Mouse (Mus musculus): ENCODE results near the gene Zscan2.

Gene Zscan2

DNA sequence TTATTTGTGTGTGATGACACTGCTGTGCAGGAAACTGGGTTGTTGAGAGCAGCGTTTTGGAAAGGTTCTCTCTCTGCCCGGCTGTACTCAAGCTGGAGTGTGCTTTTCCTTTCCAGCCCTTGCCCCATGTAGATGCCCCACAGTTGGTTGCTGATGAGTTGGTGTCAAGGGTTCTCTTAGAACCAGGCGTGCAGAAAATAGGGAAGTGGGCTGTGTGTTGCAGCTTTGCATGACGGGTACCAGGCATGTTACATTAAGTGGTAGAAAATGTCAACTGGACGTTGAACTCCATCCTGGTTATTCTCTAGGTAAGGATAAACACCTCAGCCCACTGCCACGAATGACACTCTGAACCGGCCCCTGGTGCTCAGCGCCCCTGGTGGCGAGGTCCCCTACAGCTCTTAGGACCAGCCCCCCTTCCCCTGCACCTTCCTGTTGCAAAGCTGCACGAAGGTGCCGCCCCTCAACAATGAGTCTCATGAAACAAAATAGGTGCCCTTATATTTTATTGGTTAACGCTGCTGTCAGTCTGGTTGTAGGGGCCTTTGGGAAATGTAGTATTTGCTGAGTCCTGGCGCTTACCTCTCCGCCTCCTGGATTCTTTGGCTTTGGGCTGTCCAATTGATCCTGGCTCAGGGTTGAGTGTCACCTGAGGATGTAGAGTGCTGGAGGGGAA lies 22.2 kb downstream of the Zscan2 start:
- DNase-seq (ENCODE audit: inconsistent ontology term) = peak; percentile 69

DNA sequence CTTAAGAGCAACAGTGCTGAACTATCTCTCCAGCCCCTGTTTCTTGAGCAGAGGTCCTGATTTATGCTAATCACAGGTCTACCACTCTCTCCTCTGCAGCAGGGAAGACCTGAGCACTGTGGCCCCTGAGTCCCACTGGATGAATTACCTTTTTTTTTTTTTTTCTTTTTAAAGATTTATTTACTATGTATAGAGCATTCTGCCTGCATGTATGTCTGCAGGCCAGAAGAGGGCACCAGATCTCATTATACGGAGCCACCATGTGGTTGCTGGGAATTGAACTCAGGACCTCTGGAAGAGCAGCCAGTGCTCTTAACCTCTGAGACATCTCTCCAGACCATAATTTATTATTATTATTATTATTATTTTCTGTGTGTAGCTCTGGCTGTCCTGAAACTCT lies 24.9 kb downstream of the Zscan2 start:
- no peak for DNase-seq (ENCODE audit: inconsistent ontology term)

DNA sequence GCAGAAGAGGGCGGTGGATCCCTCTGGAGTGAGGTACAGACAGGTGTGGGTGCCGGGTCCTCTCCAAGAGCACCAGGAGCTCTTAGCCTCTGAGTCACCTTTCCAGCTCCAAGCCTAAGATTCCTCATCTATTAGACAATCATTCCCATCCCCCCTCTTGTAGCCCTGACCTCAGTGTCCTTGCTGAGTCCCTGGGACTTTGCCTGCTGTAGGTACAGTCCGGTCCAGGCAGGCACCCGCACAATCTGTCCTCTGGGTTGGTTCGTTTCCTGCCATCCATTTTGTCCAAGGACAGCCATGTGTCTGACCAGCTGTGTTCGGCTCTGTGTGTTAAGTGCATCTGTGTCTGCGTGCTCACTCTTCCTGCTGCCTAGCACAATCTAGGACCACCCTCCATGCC lies 27.9 kb downstream of the Zscan2 start:
- no peak for DNase-seq (ENCODE audit: inconsistent ontology term)

DNA sequence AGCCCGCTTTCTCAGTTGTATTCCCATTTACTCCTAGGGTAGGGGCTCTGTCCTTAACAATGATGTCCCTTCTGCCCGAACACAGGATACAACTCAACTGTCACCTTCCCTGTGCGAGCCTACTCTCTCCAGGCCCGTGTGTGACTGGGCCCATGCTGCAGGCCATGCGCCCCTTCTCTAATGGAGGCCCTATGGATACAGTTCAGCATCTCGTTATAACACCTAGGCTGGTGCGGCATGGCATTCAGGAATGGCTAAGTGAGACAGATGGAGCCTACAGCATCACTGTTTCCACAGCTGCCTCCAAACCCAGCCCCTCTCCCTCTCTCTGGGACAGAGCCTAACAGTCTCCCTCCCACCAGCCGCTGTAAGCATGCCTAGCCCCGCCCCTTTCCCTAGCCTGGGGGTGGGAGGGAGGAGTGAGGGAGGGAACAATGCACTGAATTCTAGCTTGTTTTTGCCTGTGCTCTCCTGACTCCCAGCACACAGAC lies 28.3 kb downstream of the Zscan2 start:
- DNase-seq (ENCODE audit: inconsistent ontology term) = peak; percentile 83

DNA sequence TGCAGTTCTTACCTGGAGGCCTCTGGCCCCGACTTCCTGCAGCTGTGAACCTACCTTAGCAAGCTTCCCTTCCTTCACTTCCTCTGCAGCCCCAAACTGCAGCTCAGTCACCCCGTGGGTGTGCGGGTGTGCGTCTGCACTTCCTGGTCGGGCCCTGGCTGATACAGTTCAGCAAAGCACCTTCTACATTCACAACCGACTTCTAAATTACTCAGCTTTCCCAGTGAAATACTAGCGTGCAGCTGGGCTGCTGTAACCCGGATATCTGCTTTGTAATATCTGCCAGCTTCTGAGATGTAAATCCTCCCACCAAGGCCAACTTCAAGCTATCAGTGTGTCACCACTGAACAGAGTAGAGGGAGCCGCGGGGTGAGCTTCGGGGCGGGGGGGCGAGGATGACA lies 29.1 kb downstream of the Zscan2 start:
- no peak for DNase-seq (ENCODE audit: inconsistent ontology term)

DNA sequence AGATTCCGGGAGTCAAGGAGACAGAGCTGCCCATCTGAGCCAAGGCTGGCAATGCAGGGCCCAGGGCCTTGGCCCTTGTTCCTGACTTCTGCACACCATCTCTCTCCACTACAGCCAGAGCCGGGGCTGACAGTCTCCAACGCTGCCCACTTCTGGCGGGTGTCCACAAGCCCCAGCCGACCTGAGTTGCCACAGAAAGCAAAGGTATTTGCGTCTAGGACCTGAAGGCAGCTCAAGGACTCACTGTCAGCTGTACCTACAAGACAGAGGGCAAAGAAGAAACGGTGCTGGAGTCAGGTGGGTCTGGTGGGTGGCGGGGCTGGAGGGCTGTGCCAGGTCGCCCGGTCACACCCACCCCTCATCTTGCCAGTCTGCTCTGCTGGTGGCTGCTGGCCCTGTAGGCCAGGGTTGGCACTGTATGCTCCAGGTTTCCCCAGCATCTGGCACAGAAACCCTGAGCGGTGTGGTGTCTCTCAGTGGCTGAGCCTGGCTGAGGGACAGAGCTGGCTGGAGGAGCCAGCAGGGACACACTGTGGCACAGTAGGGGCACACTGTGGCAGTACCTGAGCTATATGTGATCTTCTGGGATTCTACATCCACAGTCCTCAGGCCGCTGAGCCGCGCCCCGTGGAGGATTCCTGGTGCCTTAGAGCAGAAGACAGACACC lies 32.5 kb downstream of the Zscan2 start:
- DNase-seq (ENCODE audit: inconsistent ontology term) = no peak

- DNase-seq (ENCODE audit: inconsistent ontology term) = no peak
These were observed 33.0 kb downstream of the Zscan2 start for GRCm38 (mm10) chr7:80893753-80894129.

DNA sequence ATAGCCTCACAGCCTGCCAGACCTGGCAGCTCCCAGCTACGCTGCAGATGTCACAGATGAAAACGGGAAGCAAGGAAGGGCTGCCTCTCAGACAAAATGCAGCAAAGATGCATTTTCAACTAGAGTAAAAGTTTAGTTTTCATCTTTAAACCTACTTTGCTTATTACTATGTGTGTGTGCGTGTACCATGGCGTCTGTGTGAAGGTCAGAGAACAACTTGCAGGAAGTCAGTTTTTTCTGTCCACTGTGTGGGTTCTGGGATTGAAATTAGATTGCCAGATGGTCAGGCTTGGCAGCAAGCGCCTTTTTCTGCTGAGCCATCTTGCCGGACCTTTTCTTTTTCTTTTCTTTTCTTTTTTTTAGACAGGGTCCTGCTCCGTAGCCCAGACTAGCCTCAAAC lies 33.5 kb downstream of the Zscan2 start:
- DNase-seq (ENCODE audit: inconsistent ontology term) = no peak

GRCm38 (mm10) chr7:80894815-80895519 lies 34.2 kb downstream of the Zscan2 start:
- DNase-seq (ENCODE audit: inconsistent ontology term) = no peak

DNA sequence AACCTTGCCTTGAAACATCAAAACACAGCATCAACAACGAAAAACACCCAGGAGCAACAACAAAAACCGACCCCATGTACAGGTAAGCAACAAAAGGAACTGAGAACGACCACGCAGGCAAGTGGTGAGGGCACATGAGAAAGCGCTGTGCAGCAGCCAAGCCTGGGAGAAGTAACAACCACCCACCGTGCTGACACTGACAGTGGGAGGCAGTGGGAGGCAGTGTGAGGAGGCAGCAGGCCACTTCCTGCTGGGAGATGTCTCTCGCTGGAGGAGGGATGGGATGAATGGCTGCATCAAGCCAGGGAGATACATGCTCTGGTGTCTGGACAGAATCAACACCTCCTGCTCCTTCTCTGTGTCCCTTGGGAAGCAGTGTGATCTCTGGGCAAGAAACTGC lies 36.4 kb downstream of the Zscan2 start:
- no peak for DNase-seq (ENCODE audit: inconsistent ontology term)

GRCm38 (mm10) chr7:80897721-80898120 lies 37.0 kb downstream of the Zscan2 start:
- no peak for DNase-seq (ENCODE audit: inconsistent ontology term)

GRCm38 (mm10) chr7:80900944-80901501 lies 40.3 kb downstream of the Zscan2 start, which contains the start of gene Wdr73:
Gene Wdr73, minus strand, starts transcription at chr7:80901269.
- DNase-seq (ENCODE audit: inconsistent ontology term) = peak; percentile 92

DNA sequence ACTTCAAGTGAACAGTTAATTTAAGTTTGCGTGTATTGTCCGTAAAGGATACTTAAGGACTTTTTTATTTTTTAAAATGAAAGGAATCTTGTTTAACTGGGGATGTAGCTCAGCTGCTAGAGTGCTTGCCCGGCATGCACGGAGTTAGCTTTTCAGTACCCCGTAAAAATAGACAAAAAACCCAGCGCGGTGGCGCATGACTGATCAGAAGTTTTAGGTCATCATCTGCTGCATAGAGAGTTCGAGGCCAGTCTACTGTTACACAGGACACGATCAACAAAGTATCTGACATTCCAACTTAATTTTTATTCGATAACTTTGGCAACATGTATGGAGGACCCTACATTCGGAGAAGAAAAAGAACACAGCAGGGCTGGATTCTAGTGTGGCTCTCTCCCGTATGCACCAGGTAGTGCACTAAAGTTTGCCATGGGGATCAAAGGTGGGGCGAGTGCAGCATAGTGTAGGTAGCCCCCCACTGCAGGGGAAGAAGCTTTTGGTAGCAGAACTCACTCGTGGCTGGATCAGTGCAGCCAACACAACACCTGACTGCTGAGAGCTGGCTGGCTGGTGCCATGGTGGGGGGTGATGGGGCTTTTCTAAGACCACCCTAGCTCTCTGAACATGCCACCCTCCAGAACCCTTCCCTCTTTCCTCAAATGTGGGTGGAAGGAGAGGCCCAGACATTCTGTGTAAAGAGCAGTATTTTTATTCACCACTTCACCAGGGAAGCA lies 41.0 kb downstream of the Zscan2 start:
- no peak for DNase-seq (ENCODE audit: inconsistent ontology term)

DNA sequence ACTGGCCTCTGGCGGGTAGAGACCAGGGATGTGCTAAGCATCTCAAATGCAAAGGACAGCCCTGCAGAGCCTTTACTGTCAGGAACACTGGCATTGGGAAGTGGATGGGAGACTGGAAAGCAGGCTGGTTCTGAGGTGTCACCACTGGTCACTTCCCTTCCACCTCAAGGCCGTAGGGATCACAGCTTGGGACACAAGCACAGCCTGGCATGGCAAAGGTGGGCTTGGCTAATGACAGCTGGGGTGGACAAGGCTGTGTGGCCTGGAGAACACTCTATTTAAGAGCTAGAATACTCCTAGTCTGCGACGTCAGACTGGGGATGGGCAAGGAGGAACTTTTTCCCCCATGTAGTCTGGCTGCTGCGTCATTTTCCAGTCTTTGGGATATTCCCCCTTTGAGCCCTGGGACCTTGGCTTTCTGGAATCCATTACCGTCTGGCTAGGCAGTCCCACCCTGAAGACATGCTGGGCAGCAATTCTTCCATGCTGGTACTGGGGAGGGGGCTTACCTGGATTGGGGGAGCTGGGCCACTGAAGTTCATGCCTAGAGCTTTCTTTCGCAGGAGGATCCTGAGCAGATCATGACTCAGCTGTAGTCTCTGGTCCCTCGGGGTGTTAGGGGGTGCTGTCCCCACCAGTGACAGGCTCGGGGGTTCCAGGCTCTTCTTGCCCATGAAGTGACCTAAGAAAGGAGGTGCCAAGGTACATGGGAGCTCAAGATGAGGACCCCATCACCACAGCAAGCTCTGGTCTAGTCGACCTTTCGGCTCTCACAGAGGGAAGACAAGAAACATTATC lies 43.1 kb downstream of the Zscan2 start:
- no peak for DNase-seq (ENCODE audit: inconsistent ontology term)

GRCm38 (mm10) chr7:80904921-80905515 lies 44.3 kb downstream of the Zscan2 start, which contains the start of gene Nmb:
Gene Nmb, minus strand, starts transcription at chr7:80905076.
- DNase-seq (ENCODE audit: inconsistent ontology term) = peak; percentile 70

- DNase-seq (ENCODE audit: inconsistent ontology term) = no peak
These were observed 50.3 kb downstream of the Zscan2 start for GRCm38 (mm10) chr7:80911053-80911452.

DNA sequence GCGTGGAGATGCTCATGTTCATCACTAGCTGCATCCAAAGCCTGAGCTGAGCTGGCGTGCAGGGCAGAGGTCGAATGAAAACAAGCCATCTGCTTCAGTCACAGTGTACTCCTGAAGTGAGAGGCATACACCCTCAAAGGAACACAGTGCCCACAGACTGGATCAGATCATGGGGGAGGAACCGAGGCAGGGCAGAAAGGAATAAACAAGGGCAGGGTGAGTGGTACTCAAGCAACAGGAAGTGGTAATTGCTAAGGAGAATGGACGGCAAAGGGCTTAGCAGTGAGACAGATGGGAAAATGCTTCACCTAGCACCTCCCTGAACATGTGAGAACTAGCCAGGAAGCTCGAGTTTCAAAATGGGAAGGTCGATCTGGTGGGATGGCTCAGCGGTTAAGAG lies 51.8 kb downstream of the Zscan2 start:
- no peak for DNase-seq (ENCODE audit: inconsistent ontology term)

GRCm38 (mm10) chr7:80917916-80918465 lies 57.3 kb downstream of the Zscan2 start:
- DNase-seq (ENCODE audit: inconsistent ontology term) = no peak

GRCm38 (mm10) chr7:80918982-80919646 lies 58.4 kb downstream of the Zscan2 start:
- no peak for DNase-seq (ENCODE audit: inconsistent ontology term)

DNA sequence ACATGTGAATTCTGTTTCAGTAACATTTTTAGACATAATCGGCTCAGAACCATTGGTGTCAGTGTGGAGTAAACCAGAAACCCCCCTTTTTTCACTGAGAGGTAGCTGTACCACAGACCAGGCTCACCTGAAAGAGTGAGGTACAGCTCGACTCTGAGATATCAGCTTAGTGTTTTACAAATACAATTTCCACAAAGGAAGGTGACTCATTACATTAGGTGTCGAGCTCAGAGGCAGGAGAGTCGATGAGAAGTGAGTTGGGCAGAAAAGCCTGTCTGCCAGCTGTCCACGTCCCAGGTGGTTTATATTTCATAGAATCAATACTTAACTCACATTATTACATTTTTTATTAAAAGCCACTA lies 58.9 kb downstream of the Zscan2 start:
- DNase-seq (ENCODE audit: inconsistent ontology term) = no peak

Data from Muller cell, postnatal 12 days (primary cell).